Mouse (Mus musculus): Measurements from ENCODE around the gene Tnks1bp1. TPM values are rescaled to one million over a fixed set of nuclear protein-coding genes. Genes with fewer than 3 reads are reported as not detected.
A peak's percentile ranks its signal among the peaks of the same experiment; 100 is the strongest.

Tnks1bp1 gene
- polyA plus RNA-seq, 1 experiment from 2014 or later = 21.8 TPM

DNA sequence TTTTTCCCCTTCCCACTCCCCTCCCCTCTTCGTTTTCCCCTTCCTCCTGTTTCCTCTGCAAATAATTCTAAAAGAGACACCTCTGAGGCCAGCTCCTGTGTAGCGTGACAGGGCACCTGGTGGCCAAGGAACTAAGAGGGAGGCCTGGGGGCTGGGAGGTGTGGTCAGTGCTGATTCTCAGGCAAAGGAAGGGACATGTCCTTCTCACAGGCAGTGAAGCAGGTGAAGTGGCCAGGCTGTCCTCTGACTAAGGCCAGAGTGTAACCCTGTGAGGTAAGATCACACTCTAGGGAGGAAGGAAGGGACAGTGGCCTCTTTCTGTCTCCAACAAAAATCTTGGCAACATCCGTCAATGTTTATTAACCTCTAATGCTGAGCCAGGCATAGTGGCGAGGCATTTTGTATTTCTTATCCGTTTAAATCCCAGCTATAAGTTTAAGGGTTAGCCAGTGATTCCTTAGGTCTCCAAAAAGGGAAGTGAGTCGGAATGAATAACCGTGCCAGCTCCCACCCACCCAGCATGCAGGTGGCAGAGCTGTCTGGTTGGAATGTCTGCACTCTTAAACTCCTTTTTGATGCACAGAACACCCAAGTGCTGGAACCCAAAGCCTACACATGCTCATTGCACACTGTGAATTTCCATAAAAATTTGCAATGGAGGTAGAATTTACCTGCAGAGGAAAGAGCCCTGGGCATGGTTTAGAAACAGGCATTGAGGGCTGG is 58.4 kb downstream of the Tnks1bp1 start:
- Histone ChIP-seq H3K27me3 (ENCODE audit: insufficient read depth, low read length) (no peaks in the 10 kb centered on the region), H3K36me3 (ENCODE audit: insufficient read depth, low read length) (no peaks in the 10 kb centered on the region), H3K4me1 (replicated peaks; ENCODE audit: insufficient read depth, low read length) (0 out of 2 replicates have a peak, but pooled peaks cover 12% of the 10 kb centered on the region), H3K4me3 (replicated peaks; ENCODE audit: low read depth, low read length) (no peak overlapping the region), H3K4me2 (ENCODE audit: low read length) (no peak overlapping the region), H3K9ac (ENCODE audit: low read depth, low read length) (no peak overlapping the region), H3K9me3 (replicated peaks; ENCODE audit: low read length) (no peaks in the 10 kb centered on the region), H3K27ac (no peak overlapping the region; the same call in 1 of the 2 replicates)
- TF ChIP-seq CTCF (IDR thresholded peaks at IDR 0.05; ENCODE audit: low read depth) = no peak
- WGBS = 47% methylated on average over 7 of the region's 7 CpGs
- peak; percentile 66 for ATAC-seq (replicated peaks; ENCODE audit: low FRiP score, low read depth)
- DNase-seq (ENCODE audit: low spot score) = no peak

- DNase-seq (ENCODE audit: low spot score) (no peak), ATAC-seq (replicated peaks; ENCODE audit: low FRiP score, low read depth) (no peak)
- Histone ChIP-seq H3K27me3 (ENCODE audit: insufficient read depth, low read length) (no peaks in the 10 kb centered on the region), H3K36me3 (ENCODE audit: insufficient read depth, low read length) (no peaks in the 10 kb centered on the region), H3K27ac (no peak overlapping the region), H3K9me3 (replicated peaks; ENCODE audit: low read length) (no peaks in the 10 kb centered on the region), H3K4me1 (replicated peaks; ENCODE audit: insufficient read depth, low read length) (0 out of 2 replicates have a peak, but pooled peaks cover 12% of the 10 kb centered on the region), H3K9ac (ENCODE audit: low read depth, low read length) (no peak overlapping the region), H3K4me3 (replicated peaks; ENCODE audit: low read depth, low read length) (no peak overlapping the region), H3K4me2 (ENCODE audit: low read length) (no peak overlapping the region)
- no peak for TF ChIP-seq CTCF (IDR thresholded peaks at IDR 0.05; ENCODE audit: low read depth)
- 62% methylated on average over 4 of the region's 4 CpGs for WGBS
Observed at GRCm38 (mm10) chr2:85106941-85107340, 59.1 kb downstream of the Tnks1bp1 start.

DNA sequence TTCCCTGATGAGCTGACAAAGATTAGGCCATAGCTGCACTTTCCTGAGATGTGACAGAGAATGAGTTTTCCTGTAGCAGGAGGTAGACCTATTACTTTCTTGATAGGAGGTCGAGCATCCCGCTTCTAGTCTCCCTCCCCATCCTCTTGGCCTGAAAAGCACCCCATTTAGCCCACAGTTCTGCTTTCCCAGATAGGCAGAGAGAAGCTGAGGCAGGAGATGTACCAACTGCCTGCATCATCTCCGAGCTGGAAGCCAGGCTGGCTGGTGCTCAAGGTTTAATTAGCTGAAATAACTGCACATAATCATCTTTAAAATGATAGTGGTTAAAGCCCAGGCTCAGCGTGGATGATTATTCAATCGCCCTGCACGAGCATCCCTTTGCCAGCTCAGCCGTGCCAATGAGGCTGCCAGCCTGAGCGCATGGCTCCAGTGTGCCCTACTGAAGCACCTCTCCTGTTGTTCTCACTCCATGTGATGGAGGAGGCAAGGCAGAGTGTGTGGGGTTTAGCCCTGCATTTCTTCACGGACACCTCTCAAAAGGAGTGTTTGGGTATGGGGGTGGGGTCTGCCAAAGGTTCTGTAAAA is 62.6 kb downstream of the Tnks1bp1 start:
- Histone ChIP-seq H3K4me3 (replicated peaks; ENCODE audit: low read depth, low read length) (no peak overlapping the region), H3K9me3 (replicated peaks; ENCODE audit: low read length) (no peaks in the 10 kb centered on the region), H3K4me2 (ENCODE audit: low read length) (no peak overlapping the region), H3K36me3 (ENCODE audit: insufficient read depth, low read length) (no peaks in the 10 kb centered on the region), H3K4me1 (replicated peaks; ENCODE audit: insufficient read depth, low read length) (0 out of 2 replicates have a peak, but pooled peaks cover 12% of the 10 kb centered on the region), H3K27me3 (ENCODE audit: insufficient read depth, low read length) (no peaks in the 10 kb centered on the region), H3K9ac (ENCODE audit: low read depth, low read length) (no peak overlapping the region), H3K27ac (no peak overlapping the region)
- 75% methylated on average over 9 of the region's 9 CpGs for WGBS
- no peak for TF ChIP-seq CTCF (IDR thresholded peaks at IDR 0.05; ENCODE audit: low read depth)
- no peak for ATAC-seq (replicated peaks; ENCODE audit: low FRiP score, low read depth)
- DNase-seq (ENCODE audit: low spot score) = no peak

Other genes starting within 250 kb of the Tnks1bp1 start
- gene Ube2l6, start 249.2 kb upstream of the Tnks1bp1 start, polyA plus RNA-seq (2015; fragmentation: Nextera tagmentation; extraction: Ambion mirVana) = 30.5 and 33.9 TPM in 2 replicates
- gene Smtnl1, start 225.4 kb upstream of the Tnks1bp1 start, polyA plus RNA-seq (2015; fragmentation: Nextera tagmentation; extraction: Ambion mirVana) = 0.36 and 0.37 TPM in 2 replicates
- gene Timm10, start 221.0 kb upstream of the Tnks1bp1 start, polyA plus RNA-seq (2015; fragmentation: Nextera tagmentation; extraction: Ambion mirVana) = 63.6 and 71.1 TPM in 2 replicates
- gene Slc43a1, start 209.2 kb upstream of the Tnks1bp1 start, polyA plus RNA-seq (2015; fragmentation: Nextera tagmentation; extraction: Ambion mirVana) = 8.3 and 8.5 TPM in 2 replicates
- 1.1 and 1.3 TPM in 2 replicates for gene Rtn4rl2, start 161.3 kb upstream of the Tnks1bp1 start, polyA plus RNA-seq (2015; fragmentation: Nextera tagmentation; extraction: Ambion mirVana)
- gene Slc43a3, start 111.4 kb upstream of the Tnks1bp1 start, polyA plus RNA-seq (2015; fragmentation: Nextera tagmentation; extraction: Ambion mirVana) = 36.7 and 41.4 TPM in 2 replicates
- gene Prg2, start 67.6 kb upstream of the Tnks1bp1 start, polyA plus RNA-seq (2015; fragmentation: Nextera tagmentation; extraction: Ambion mirVana) = not detected in 2 replicates
- not detected in 2 replicates for gene Prg3, start 59.8 kb upstream of the Tnks1bp1 start, polyA plus RNA-seq (2015; fragmentation: Nextera tagmentation; extraction: Ambion mirVana)
- gene Ssrp1, start 10.8 kb upstream of the Tnks1bp1 start, polyA plus RNA-seq (2015; fragmentation: Nextera tagmentation; extraction: Ambion mirVana) = 167 and 194 TPM in 2 replicates
- 0.14 and 0.40 TPM in 2 replicates for gene P2rx3, start 10.6 kb upstream of the Tnks1bp1 start, polyA plus RNA-seq (2015; fragmentation: Nextera tagmentation; extraction: Ambion mirVana)
- gene Aplnr, start 88.2 kb downstream of the Tnks1bp1 start, polyA plus RNA-seq (2015; fragmentation: Nextera tagmentation; extraction: Ambion mirVana) = 77.7 and 81.3 TPM in 2 replicates
- gene Lrrc55, start 149.2 kb downstream of the Tnks1bp1 start, polyA plus RNA-seq (2015; fragmentation: Nextera tagmentation; extraction: Ambion mirVana) = 0.47 and 0.84 TPM in 2 replicates

All from kidney, postnatal 0 days (tissue).